Mouse (Mus musculus): ENCODE results near the gene Lin52. TPM values are rescaled to one million over a fixed set of nuclear protein-coding genes. Genes with fewer than 3 reads are reported as not detected.

Gene Lin52
- total RNA-seq, 2 experiments from 2014 or later, result 22.6 to 24.1 TPM

Other genes with a start within 250 kb of the Lin52 start
- 10 to 100 TPM; 21.0 to 24.1 TPM for gene Elmsan1, start 232.5 kb upstream of the Lin52 start, total RNA-seq (2021)
- gene Ptgr2, start 166.2 kb upstream of the Lin52 start, total RNA-seq (2021), result 10 to 100 TPM; 38.2 to 40.3 TPM
- 10 to 100 TPM; 38.5 to 42.4 TPM for gene Zfp410, start 134.6 kb upstream of the Lin52 start, total RNA-seq (2021)
- gene Coq6, start 89.8 kb upstream of the Lin52 start, total RNA-seq (2021), result 10 to 100 TPM; 24.6 to 25.3 TPM
- gene Fam161b, start 89.6 kb upstream of the Lin52 start, total RNA-seq (2021), result 10 to 100 TPM; 11.1 to 12.1 TPM
- 10 to 100 TPM; 22.9 to 25.2 TPM for gene Entpd5, start 42.4 kb upstream of the Lin52 start, total RNA-seq (2021)
- 10 to 100 TPM; 12.4 to 12.5 TPM for gene Bbof1, start 42.4 kb upstream of the Lin52 start, total RNA-seq (2021)
- gene Rnf113a2, start 34.2 kb upstream of the Lin52 start, total RNA-seq (2021), result 10 to 100 TPM; 13.9 to 14.9 TPM
- 10 to 100 TPM; 45.7 to 45.8 TPM for gene Aldh6a1, start 418 bp upstream of the Lin52 start, total RNA-seq (2021)
- gene Vsx2, start 118.3 kb downstream of the Lin52 start, total RNA-seq (2021), result under 1 TPM in 1 of 2 experiments, not detected in 1; 0.12 TPM
- gene Abcd4, start 166.0 kb downstream of the Lin52 start, total RNA-seq (2021), result 10 to 100 TPM; 12.6 to 15.2 TPM
- gene Vrtn, start 189.6 kb downstream of the Lin52 start, total RNA-seq (2021), result not detected
- 1 to 10 TPM; 6.4 to 8.6 TPM for gene Syndig1l, start 247.4 kb downstream of the Lin52 start, total RNA-seq (2021)